Mouse (Mus musculus): Measurements from ENCODE around the gene Smarca2.

DNA sequence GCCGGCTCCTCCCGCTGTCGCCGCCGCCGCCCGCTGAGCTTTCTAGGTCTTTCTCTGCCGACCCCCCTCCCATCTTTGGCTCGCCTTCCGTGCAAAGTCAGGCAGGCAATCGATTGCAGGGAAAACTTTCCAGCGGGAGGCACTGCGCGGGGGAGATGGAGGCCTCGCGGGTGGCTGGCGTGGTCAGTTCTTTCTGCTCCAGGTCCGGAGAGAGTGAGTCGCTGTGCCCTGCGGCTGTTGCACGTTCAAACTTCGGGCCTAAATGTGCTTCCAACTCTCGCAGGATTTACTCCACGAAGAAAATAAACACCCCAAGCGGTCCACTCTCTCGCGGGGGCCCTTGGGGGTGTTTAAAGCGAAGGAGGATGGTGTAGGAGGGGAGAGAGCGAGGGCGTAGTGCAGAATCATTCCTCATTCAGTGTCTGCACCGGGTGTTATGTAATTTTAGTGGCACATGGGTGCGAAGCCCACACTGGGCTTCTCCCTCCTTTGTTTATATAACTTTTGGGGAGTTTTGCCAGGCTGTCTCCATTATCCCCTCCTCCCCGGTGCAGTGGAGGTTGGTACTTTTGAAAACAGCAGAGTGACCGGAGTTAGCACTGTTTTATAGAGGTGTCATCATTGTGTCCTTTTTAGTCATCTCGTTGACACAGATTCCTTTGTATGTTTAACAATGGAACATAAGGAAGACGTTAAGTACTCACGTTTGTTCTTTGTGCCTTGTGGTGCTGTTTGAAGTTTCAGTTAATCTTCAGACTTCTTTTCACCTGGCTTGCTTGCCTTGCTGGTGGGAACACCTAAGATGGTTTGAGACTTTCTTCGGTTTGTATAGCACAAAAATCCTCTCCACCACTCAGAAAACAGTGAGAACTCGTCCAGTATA lies 2.9 kb downstream of the Smarca2 start:
- TF ChIP-seq CTCF (conservative IDR thresholded peaks at IDR 0.05; ENCODE audit: low read length) = no peak
- peak; percentile 81 for TF ChIP-seq NANOG (IDR thresholded peaks at IDR 0.05; ENCODE audit: borderline replicate concordance, low read length)

All from E14TG2a.4 (cell line).